Mouse (Mus musculus): ENCODE results near the gene Plekhh3.
A peak's percentile ranks its signal among the peaks of the same experiment; 100 is the strongest.
"Not testable (repeated sequence)": the region's sequence is repeated elsewhere in the genome, so short reads cannot be mapped to it uniquely, and the experiment has no call there.

Gene Plekhh3

DNA sequence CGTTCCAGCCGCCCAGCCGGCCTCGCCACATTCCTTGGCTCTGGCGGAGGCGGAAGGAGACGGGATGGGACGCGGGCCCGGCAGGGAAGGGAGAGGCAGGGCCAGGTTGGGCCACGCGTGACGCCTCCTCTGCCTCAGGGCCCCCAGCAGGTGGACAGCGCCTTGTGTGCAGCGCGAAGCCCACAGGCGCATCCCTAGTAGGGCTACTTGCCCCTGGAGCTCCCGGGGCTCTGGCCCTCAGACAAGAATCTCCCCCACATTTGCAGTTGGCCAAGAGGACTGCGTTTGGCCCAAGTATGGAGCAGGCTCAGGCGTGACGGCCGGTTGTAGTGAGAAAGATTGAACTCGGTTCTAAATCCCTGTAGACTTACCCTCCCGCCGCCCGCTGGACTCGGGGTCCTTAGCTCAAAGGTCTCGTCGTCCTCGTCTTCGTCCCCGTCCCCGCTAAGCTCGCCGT, 769 bp downstream of the Plekhh3 start, which contains the start of gene Cntnap1:
TSS of gene Cntnap1 (plus strand) at position 170 of the 457 bp plus-strand sequence.
- DNase-seq, result peak; percentile 40

DNA sequence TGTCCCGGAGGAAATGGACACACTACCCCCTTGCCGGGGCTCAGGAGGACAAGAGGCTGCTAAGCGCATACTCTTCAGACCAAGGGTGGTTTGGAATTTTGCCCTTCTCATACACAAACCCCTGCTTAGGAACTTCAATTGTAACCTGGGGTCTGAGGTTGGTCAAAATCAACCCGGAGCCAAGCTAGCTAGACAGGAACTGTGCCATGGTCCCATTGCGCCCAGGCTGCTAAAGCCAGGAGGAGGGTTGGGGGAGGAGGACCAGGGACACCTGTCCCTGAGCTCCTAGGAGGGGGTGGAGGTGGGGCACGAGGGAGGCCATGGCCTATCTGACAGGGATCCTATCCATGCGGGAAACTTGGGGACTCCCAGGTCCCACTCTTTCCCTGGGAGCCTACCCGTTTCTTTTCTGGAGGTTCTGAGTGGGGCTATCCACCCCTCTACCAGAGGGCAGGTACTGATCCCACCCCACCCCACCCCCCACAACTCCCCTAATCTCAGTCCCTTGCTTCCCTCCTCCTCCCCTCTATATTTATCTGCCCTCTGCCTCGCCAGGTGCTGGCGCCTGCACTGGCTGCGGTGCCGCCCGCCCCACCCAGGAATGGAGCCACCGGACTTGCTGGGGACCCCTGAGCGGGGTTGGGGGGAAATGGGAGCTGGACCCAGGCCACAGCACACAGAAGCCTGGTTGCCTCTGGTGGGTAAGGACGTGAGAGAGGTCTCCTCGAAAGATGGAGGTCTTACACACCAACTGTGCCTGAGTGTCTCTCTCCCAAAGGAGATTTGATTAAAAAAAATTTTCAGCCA, 1.6 kb downstream of the Plekhh3 start:
- no peak for DNase-seq

DNA sequence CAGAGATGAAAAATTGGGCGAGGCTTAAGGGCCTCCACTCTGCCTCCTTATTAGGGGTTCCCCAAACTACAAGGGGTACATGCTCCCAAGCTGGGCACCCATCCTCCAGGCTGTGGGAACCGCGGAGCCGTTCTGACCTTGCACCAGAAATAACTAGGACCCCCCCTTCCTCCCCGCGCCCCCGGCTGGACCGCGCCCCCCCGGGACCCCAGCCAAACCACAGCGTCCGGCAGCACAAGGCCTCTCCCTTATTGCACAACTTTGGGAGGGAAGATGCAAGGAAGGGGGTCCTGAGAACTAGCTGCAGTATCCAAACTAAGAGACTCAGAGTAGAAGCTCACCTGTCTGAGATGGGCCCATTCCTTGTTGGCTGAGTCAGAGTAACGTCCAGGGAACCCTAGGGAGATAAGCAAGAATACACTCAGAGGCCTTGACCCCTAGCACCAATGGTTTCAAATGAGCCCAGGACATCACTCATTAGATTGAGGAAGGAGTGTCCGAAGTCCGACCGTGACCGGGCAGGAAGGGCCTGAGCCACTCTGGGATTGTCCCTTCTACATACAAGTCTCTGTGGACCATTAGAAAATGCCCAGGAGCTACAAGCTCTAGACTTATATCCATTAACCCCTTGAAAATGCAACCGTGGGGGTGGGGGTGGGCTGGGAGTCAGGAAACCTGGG, 2.7 kb downstream of the Plekhh3 start:
- DNase-seq, result no peak

DNA sequence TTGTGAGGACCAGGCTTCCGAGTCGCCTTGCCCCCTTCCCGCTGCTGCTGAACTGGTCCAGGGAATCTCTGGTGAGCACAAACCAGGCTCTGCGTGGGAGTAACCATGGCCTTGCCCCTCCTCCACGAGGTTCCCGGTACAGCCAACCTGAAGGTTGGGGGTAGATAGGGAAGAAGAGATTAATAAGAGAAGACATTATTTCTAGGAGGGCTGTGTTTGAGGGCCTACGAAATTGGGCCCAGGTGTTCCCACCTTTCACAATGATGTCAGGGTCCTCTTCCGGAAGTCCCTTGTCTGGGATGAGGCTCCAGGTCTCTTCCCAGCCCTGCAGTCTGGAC, 3.2 kb downstream of the Plekhh3 start:
- DNase-seq, result no peak

DNA sequence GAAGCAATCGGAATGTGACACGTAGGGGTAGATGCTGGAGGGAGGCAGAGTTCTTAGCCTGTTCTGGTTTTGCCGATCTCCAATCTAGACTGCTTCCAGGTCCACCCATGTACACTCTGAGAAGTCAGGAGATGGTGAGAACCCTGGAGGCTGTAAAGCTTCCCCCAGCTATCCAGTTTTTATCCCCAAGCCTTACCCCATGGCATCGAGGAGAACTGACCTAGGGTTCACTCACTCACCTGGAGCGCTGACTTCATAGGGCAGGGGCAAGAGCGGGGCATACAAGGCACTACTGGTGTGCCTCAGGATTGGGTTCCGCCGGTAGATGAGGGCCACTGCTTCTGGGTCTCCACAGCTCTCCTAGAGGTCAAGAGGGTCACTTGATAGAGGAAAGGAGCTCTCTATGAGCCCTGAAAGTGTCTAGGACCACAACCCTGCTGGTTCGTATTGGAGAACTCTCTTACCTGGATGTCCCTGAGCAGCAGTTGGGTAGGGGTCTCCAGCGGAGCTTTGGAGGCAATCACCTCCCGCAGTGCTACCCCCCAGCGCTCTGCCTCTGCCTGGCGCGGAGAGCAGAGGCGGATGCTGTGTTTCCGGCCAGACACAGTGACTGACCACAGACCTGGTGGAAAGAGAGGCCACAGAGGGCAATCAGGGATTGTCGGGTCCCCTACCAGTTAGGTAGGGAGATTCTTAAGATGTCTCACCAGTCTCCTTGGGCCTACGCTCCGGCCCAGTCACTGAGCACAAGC, 3.8 kb downstream of the Plekhh3 start:
- DNase-seq, result no peak

DNA sequence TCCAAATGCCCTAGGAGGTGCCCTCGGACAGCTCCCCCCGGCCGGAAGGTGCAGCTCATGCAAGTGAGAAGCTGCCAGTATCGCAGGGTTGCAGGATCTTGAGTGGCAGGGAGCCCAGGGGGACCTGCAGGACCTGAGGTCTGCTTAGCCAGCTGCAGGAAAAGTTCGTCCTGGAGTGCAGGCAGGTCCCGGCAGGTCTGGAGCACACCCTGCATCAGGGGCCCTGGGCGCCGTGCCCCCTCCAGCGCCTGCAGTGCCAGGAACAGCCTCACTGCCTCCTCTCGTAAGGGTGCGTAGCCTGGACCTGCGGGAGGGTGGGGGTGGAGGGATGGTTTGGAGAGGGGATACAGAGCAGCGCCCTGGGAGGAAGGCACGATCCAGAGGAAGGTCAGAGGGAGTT, 4.8 kb downstream of the Plekhh3 start:
- no peak for DNase-seq

DNA sequence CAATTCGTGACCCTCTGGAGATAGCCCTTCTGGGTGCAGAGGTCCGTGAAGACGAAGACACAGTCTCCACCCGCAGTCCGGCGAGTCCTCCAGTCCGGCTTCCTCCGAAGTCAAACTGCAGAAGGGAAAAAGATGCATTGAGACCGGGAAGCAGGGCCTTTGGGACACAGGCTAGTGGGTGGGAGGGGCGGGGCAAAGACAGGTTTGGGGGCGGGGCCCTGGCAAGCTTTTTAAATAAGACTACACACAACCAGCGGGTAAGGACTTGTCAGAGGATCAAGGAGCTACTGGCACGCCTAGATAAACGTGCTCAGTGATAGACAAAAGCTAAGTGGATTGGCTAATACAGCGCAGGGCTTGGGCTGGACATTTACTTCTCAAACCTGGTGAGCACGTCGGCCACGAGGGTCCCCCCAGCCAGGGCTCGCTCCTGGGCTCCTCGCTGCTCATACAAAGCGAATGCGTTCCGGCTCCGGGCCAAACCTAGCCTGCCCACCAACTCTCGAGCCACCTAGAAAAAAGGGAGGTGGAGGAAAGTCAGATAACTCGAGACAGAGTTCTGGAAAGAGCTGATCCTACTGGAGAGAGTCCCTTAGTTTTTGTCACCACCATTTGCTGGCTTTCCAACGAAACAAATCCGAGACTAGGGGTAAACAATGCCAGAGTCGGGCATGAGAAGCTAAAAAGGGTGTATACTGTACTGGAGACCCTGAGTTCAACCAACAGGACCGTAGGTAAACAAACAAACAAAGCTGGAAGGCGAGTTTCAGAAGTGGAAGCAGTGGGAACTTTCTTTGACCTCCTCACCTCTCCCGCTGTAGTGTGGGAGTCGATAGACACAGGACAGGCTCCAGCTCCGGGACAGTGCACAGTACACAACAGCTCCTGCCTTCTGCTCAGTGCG, 6.2 kb downstream of the Plekhh3 start:
- DNase-seq, result peak; percentile 42

DNA sequence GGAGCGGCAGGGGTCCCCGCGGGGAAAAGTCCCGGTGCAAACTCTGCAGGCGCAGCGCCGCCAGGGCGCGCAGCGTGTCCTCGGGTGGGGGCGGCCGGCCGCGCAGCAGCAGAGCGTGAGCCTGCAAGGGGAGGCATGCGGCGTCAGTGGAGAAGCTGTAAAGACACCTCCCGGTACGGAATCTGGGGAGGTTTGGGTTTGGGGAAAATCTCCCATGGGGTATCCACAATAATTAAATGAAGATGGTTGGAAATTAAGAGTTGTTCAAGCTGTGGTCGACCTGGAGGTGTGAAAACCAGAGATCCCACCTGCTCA, 6.8 kb downstream of the Plekhh3 start:
- DNase-seq, result no peak

DNA sequence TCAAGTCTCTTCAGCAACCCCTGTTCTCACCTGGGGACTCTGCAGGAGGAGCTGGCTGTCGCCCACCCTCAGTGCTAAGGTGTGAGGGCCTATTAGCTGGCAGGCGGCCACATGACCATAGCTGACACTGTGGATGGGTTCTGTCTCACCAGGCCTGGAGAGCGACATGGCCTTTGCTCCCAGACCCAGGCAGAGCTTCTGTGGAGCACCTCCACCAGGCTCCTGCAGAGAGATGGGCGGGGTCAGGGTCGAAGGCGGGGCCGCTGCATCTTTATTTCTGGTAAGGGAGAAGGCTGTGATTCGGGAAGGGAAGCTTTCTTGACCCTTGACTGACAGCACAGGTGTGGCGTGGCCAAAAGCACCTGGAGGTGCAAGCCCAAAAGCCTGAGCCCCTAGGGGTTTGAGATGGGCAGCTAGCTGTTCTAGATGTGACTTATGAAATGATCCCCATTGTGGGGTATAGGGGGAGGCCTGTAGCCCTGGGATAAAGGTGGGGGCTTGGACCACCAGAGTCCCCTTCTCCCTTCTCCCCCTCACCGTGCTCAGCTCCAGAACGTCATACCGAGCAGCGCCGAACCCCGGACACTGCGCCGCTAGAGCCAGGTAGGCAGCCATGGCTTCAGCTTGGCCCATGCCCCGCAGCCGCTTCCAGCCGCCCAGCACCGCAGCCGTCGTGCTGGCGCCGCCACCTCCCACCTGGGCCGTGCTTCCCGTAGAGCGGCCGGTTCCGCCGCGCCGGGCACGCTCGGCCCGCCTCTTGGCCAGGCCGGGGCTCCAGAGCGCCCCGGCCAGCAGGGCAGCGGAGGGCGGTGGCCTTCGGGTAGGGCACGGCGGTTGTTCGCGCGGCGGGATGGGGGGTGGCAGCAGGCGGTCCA, 7.4 kb downstream of the Plekhh3 start:
- no peak for DNase-seq

DNA sequence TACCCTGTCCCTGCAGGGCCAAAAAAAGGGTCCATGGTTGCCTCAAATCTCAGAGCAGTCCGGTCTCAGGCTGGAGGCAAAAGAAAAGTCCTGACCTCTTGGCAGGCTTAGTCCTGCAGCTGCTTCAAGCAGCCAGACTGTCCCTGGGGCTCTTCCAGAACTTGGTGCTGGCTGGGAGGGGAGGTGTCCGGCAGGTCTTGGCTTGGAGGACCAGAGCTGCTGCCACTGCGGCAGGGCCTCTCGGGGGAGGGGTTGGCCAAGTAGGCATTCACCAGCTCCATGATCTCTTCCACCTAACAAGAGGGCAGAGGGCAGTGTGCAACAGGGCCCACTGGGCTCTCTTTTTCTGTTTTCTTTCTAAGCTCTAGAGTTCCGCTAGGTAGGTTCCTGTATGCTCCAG, 8.4 kb downstream of the Plekhh3 start:
- DNase-seq, result no peak

DNA sequence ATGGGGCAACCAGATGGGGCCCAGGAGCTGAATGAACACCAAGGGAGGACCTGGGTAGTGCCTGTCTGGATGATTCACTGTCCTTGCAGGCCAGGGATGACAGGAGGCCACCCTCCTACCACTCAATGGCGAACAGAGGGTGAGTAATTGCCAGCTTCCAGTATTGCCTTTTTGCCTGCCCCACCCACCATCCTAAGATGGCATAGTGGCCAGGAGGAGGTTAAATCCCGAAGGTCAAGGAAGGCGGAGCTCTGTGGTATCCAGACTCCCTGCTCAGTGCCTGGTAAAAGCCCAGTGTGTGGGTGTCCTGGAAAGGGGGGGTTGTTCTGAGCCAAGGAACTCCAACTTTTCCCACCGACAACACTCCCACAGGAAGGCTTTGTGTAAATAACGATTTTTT, 8.8 kb downstream of the Plekhh3 start:
- no peak for DNase-seq

DNA sequence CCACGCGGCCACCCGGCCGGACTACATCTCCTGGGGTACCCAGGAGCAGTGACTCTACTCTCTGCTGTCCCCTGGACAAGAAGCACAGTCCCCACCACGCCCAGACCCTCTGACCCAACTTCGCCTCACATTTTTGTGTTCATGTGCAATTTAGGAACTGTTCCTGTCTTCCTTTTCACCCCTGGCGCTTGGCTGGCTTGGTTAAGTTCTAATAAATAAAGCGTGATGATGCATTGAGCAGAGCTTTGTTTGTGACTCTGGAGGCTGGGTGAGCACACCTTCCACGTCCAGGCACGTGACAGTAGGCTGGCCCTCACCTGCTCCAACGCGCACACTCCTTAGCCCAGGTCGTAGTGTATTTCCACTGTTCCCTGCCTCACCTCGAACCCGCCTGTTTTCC, 9.6 kb downstream of the Plekhh3 start:
- no peak for DNase-seq

DNA sequence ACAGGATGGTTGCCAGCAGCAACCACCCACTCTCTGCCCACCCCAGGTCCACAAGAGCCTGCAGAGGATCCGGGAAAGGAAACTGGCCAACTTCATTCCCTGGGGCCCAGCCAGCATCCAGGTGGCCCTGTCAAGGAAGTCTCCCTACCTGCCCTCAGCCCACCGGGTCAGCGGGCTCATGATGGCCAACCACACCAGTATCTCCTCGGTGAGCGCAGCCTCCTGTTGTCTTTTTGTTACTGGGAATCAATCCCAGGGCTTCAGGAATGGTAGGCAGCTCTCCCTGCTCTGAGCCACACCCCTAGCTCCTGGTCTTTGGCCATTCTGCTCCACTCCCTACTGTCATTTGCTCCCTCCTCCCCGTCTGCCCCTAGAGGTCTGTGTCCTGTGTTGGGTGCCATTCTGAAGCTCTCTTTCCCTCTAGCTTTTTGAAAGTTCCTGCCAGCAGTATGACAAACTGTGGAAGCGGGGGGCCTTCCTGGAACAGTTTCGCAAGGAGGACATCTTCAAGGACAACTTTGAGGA, 10.1 kb downstream of the Plekhh3 start:
- not testable (repeated sequence) for DNase-seq

DNA sequence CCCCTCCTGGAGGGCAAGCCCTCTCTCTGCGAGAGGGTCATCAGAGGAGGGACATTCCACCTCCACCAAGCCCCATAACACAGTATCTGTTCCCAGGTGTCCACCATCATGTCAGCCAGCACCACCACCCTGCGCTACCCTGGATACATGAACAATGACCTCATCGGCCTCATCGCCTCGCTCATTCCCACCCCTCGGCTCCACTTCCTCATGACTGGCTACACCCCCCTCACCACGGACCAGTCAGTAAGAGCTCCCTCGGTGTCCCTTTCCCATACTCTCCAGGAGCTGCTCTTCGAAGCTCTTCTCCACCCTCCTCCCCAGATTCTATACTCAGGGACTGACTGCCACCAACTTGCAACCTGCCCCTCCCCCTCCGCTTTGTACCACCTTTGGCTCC, 11.0 kb downstream of the Plekhh3 start:
- DNase-seq, result not testable (repeated sequence)

DNA sequence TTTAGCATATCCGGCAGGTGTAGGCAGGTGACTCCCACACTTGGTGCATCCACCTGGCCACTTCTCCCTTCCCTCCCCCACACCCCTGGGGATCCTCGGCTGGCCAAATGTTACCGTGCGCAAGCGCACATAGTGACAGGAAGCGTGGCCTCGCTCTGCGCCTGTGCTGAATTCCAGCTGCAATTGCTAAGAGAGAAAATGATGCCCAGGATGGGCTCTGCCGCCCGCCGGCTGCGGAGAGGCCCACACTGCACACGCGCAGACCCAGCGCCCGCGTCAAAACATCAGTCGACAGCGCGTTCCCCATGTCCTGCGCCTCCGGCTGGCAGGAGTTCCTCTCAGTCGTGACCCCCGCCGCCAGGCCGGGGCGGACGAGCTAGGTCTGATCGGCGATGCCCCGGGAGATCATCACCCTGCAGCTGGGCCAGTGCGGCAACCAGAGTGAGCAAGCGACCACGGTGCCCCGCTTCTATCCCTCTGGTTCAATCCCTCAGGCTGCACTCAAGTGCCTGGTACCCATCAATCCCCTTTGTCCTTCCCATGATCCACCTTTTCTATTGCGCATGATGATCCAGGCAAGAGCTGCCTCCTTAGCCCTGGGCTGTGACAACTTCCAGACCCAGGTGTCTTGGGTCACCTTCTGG, 15.3 kb downstream of the Plekhh3 start, which contains the start of gene Tubg2:
TSS of gene Tubg2 (plus strand) at position 180 of the 644 bp plus-strand sequence.
- DNase-seq, result peak; percentile 86

DNA sequence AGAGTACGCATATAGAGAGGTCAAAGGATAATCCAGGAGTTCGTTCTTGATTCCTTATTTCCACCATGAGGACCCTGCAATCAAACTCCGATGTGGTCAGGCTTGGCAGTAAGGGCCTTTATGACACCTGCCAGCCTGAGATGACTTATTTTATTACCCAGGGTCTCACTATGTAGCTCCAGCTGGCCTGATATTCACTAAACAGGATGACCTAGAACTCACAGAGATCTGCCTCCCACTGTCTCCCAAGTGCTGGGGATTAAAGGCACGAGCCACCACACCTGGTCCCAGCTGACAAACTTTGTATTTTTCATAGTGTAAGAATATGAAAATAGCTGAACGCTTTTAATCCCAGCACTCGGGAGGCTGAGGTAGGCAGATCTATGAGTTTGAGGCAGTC, 16.0 kb downstream of the Plekhh3 start:
- DNase-seq, result no peak

DNA sequence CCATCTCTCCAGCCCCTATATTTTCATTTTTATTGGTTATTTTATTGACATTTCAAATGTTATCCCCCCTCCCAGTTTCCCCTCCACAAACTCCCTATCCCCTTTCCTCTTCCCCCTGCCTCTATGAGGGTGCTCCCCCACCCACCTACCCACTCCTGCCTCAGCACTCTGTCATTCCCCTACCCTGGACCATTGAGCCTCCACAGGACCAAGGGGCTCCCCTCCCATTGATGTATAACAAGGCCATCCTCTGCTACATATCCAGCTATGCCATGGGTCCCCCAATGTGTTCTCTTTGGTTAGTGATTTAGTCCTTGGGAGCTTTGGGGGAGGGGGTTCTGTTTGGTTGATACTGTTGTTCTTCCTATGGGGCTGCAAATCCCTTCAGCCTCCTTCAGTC, 16.5 kb downstream of the Plekhh3 start:
- no peak for DNase-seq

DNA sequence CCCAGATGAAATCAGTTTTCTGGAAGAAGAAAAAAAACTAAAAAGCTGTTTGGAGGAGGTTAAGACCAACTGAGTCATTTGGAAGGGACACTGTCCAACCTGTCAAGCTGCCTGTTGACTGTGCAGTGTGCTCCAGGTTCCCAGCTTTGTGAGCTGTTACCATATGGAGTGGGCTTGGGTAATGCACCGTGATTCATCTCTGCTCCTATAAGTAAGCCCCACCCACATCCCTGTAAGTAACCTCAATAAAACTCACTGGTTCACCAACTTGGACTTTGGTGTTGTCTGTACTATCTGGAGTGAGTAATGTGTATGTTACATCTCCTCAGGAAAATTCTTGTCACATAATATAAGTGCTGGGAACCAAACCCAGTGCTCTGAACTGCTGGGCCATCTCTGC, 18.3 kb downstream of the Plekhh3 start:
- DNase-seq, result no peak

DNA sequence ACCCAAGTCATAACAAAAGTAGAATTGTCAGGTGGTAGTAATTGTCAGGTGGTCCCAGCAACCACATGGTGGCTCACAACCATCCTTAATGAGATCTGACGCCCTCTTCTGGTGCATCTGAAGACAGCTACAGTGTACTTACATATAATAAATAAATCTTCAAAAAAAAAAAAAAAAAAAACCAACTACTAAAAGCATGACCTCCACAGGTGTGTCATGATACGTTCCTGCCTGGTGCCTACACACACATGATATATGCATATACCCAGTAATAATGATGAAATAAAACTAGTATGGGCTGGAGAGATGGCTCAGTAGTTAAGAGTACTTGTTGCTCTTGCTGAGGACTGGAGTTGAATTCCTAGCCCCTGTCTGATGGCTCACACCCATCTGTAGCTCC, 20.1 kb downstream of the Plekhh3 start:
- DNase-seq, result no peak

DNA sequence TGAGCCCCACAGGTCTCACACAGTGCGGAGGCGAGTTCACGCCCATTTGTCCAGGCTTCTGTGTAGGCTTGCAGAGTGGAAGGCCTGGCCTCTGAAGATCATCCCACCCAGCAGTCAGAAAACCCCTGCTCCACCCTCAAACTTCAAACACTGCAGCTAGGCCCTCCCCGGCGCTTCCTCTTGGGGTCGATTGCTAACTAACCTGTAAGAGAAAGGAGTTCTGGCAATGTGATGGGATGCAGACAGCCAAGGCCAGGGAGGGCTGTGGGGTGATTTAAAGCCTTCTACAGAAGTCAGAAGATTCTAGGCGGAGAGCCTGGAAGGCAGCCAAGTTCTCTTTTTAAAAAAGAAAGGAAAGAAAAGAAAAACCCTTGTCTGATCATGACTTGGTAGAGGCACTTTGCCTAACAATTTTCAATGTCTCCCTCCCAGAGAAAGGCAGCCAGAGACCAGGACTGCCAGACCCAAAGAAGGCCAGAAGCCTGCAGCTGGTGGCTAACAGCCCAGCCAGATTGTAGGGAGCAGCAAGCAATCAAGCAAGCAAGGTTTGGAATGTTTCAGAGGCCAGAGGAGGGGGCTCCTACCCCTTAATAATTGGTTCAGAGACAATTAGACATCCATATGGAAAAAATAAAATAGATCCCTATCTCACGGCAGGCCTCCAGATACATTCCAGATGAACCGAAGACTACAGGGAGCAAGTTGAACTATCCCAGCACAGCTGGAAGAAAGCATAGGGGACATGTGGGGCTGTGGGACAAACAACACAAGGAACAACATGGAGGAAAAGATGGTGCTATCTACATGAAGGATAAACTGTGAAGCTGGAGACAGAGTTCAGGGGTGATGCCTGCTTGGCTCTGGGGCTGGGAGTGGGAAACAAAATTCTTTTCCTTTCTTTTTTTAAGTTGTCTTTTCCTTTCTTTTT, 21.7 kb downstream of the Plekhh3 start:
- DNase-seq, result peak; percentile 38
